Mouse (Mus musculus) heart, postnatal 14 days (tissue): ENCODE measurements around the gene Pdzrn3. TPM values are rescaled to one million over a fixed set of nuclear protein-coding genes. Genes with fewer than 3 reads are reported as not detected.

ENCODE experiments used
- DNase-seq, 2 experiments: peaks; one replicate each; pipeline ENCODE4 v3.0.0; 2021 to 2022
- intact Hi-C: fragments of 180-260 bp; cut with DNase I; formaldehyde crosslinking; loops from one replicate; pipeline ENCODE4 v1.15.1; 2025
- long read RNA-seq, 2 experiments: library from polyadenylated mRNA; stranded (forward); transcript quantifications; one replicate each; pipeline ENCODE4 v2.0.0; 2021
- total RNA-seq, 2 experiments: library from RNA; stranded (reverse); gene quantifications; 2 replicates each; pipeline ENCODE4 v1.2.3; 2021

The Pdzrn3 gene
- 10 to 100 TPM; 33.4 to 35.0 TPM for total RNA-seq
- long read RNA-seq, experiment 1, full-length matches to known transcripts, result 11 of 24 reads
- long read RNA-seq, experiment 1, partial matches to known transcripts, result 8 of 24 reads
- long read RNA-seq, experiment 1, other reads (novel, unspliced or antisense), result 5 of 24 reads
- long read RNA-seq, experiment 2, full-length matches to known transcripts, result 14 of 26 reads
- long read RNA-seq, experiment 2, partial matches to known transcripts, result 3 of 26 reads
- long read RNA-seq, experiment 2, other reads (novel, unspliced or antisense), result 9 of 26 reads

DNA sequence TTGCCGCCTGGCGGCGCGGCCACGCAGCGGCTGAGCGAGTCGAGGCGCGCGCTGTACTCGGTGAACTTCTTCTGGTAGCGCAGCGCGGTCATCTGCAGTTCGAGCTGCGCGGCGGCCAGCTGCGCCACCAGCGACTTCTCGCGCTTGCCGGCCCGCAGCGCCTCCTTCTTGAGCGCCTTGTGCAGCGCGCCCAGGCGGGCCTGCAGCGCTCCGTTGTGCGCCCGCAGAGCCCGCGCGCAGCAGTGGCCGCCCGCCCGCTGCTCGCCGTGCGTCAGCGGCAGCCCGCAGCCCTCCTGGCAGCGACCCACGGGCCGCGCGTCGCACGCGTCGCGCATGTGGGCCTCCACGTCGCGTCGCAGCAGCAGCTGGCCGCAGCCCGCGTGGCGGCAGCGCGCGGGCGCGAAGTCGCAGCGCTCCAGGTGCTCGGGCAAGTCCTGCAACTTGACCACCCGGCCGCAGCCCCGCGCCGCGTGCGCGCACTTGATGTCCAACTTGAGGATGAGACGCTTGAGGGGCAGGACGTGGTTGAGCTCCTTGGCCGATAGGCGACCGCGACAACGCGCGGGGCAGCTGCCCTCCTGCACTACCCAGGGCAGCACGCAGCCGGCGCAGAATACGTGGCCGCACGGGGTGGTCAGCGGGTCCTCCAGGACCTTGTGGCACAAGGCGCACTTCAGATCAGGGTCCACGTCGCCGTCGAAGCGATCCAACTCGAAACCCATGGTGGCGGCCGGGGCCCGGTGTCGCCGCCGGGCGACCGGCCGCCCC lies at the start of gene Pdzrn3:
Pdzrn3 (minus strand) TSS at position 731 of the 768 bp plus-strand sequence.
- DNase-seq, result peak; percentile 70 to 74
- intact Hi-C loops, result loop anchor here (2.0 to 10.0 kb wide), 3 partner anchors 111 to 493 kb away; no protein-coding TSS in a partner anchor

DNA sequence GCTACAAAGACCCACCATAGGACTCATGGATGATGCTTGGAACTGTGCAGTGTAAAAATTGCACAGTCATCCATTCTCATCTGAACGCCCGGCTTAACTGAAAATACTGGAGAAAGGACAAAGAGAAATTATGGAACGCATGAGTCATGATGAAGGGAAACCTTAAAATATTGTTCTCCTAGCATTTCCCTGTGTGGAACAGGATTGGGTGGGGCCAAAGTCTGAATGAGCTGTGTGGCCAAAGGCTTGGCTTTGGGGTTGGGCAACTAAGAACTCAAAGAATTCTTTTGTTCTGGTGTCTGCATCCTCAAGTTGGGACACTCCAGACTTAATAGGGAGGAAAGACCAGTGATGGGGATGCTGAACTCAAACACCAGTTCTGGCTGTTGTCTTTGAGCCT lies 49.6 kb upstream of the Pdzrn3 start:
- DNase-seq, result no peak
- intact Hi-C loops, result no loop called here

- intact Hi-C loops, result no loop called here
- DNase-seq, result no peak
Measured at GRCm38 (mm10) chr6:101426301-101426700, 48.6 kb upstream of the Pdzrn3 start.

DNA sequence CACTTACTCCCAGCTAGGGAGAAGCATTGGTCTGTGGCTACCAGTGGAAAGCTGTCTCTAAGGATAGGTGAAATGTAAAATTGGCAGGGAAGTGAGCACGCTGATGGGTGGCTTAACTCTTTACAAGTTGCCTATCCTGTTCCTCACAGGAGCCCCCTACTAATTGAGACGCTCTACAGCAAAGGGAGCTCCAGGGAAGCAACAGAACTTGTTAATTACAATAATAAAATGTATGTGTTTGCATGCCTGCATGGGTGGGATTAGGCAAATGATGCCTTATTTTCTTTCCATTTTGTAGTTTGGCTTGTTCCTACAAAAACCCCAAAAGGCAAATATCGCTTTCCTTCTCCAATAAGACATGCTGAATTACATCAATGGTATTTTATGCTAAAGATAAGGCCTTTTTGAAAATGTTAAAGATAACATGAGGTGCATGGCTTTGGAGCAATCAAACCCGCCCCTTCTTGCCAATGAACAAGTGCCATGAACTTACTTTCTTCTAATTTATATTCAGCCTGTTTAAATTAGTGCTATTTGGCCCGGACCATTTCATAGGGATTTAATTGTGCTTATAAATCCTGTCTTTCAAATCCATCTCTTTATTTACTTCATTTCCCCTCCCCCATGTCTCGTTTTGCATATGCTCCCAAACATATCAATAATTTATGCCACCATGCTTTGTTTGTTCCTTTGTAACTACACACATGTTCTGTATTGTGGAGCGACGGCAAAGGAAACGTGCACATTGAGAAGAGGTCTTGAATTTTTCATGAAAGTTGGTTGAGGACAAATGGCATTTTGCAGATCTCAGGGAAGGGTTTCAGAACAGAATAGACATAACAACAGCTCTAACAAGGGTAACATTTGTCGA lies 44.6 kb upstream of the Pdzrn3 start:
- intact Hi-C loops, result no loop called here
- no peak for DNase-seq

- intact Hi-C loops, result no loop called here
- no peak for DNase-seq
Measured at GRCm38 (mm10) chr6:101418213-101418612, 40.5 kb upstream of the Pdzrn3 start.

DNA sequence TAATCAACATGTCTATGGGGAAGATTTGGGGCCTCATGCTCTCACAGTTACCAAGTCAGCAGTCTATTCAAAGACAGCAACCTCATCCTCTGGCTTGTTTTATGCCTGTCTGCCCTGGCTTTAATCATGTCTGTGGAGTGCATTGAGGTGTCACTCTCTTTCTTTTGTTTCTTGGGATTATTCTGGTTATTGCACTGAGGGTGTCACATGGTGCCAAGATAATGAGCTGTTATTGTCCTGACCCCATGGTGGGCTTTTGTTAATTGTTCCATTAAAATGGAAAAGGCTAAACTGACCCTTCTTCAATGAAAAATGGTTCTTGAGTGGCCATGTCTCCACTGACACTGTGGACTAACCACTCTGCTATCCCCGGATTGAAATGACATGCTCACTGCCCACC lies 34.0 kb upstream of the Pdzrn3 start:
- intact Hi-C loops, result no loop called here
- no peak for DNase-seq

GRCm38 (mm10) chr6:101411064-101411463 lies 33.4 kb upstream of the Pdzrn3 start:
- DNase-seq, result no peak
- intact Hi-C loops, result no loop called here

DNA sequence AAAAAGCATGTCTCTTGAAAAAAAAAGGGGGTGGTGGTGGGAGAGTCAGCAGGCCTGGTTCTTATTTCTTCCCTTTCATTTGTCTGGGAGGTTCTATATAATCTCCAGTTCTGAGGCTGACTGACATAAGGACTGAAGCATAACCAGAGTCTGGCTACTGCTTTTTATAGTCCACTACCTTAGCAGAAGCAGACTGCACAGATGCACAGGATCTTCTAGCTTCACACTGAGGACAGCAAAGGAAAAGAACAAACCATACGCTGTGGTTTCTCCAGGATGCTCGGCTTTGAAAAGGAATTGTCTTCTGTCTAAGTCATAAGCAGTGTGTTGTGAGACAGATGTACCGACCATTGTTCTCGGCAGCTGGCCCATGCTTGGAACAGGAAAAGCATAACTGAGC lies 19.0 kb upstream of the Pdzrn3 start:
- no peak for DNase-seq
- intact Hi-C loops, result no loop called here

DNA sequence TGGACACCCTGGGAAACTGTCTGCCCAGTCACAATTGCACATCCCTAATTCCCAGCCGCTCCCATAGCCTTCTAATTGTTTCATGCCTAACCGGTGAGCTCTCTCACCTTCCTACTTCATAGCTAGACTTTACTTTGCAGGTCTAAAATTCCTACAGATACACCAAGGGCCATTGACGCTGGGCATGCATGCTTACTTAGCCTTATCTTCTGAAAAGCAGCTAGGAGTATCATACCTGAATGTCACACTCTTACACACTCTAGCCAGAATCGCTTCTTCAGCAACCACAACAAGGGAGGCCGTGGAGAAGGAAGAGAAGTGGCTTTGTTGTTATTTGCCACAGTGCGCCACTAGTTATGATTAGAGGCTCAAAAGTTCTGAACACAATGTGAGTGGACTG lies 18.2 kb upstream of the Pdzrn3 start:
- no peak for DNase-seq
- intact Hi-C loops, result no loop called here

- no peak for DNase-seq
- intact Hi-C loops, result no loop called here
Measured at GRCm38 (mm10) chr6:101392801-101393117, 15.1 kb upstream of the Pdzrn3 start.

DNA sequence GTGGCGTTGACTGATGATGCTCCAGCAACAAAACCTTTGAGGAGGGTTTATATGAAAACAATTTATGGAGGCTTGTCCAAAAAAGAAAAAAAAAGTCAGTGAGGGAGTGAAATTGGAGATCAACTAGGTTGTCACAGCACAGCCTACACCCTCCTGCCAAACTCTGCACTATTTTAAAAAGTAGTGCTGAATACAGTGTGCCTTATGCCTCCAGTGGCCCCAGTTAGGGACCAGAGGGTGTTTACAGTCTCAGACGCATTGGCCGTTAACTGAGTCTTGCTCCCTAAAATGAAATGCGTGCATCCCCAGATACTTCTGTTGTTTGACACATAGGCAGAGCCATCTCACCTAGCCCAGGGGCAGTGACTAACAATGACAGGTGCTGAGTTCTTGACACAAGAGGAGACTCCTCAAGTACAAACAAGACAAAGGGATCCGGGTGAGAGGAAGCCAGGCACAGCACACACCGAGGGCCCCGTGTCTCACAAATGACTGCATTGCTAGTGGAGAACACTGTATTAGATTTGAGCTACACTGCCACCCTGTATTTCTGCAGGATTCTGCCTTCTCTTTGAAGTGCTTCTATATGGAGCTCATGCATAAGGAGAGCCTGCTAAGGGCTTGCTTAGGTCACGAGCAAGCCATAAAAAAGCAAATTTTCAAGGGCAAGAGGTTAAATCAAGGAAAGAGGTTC lies 14.6 kb upstream of the Pdzrn3 start:
- intact Hi-C loops, result no loop called here
- no peak for DNase-seq

DNA sequence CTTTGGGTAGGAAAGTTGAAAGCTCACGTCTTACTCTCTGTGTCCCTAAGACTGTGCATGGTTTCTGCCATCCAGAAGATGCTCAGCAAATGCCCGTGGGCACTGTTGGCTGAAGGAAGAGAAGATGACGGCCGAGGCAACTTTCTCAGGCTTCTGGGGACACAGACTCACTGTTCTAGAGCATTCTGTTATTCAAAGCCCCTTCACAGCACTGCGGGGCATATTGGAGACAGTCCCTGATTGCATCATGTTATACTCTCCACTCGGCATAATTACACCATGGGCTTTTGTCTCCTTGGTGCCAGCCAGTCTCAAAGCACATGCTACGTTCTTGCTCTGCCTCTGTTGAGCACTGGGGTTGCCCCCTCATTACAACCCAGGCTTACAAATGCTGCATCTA lies 7.8 kb upstream of the Pdzrn3 start:
- intact Hi-C loops, result loop anchor here (10.0 kb wide), 1 partner anchor 229 kb away; no protein-coding TSS in a partner anchor
- no peak for DNase-seq

DNA sequence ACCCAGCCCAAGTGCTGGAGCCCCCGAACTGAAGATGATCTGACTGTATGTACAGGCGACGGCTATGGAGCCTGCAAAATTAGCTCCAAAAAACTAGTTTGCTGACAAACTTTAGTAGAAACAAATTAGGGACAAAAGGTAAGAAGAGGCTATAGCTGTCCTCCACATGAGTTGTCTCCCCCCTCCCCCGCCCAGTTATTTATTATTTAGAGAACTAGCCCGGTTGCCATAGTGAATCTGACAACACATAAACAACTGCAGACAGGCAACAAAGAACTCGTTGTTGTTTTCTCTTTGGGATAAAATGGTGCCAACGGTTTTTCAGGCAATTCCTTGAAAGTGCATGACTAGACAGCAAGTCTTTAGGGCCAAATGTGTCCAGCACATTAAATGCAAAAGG lies 7.3 kb upstream of the Pdzrn3 start:
- intact Hi-C loops, result loop anchor here (10.0 kb wide), 1 partner anchor 230 kb away; no protein-coding TSS in a partner anchor
- no peak for DNase-seq

- no peak for DNase-seq
- intact Hi-C loops, result loop anchor here (10.0 kb wide), 1 partner anchor 230 kb away; no protein-coding TSS in a partner anchor
Measured at GRCm38 (mm10) chr6:101384476-101384875, 6.8 kb upstream of the Pdzrn3 start.

DNA sequence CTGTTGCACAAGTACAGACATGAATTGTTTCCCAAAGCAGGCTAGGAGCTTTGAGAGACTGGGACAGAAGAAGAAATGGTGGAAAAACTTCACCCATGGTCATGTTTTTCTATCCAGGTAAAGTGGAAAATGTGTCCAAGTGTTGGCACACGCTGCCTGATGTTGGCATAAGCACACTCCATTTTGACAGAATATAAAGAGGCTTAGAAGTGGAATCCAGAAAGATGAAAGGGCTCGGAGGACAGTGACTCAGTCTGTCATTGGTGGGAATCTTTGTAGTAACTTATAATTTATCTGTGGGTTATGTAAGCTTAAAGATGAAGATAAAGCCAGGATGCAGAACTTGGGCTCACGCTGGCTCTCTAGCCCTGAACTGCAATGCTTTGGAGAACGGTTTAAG lies 5.2 kb upstream of the Pdzrn3 start:
- intact Hi-C loops, result loop anchor here (10.0 kb wide), 1 partner anchor 232 kb away; no protein-coding TSS in a partner anchor

GRCm38 (mm10) chr6:101379546-101379945 lies 1.8 kb upstream of the Pdzrn3 start:
- no peak for DNase-seq
- intact Hi-C loops, result loop anchor here (5.0 to 10.0 kb wide), 2 partner anchors 153 to 495 kb away; no protein-coding TSS in a partner anchor

More for the DNA sequence above, 5.2 kb upstream of the Pdzrn3 start:
- DNase-seq, result no peak

DNA sequence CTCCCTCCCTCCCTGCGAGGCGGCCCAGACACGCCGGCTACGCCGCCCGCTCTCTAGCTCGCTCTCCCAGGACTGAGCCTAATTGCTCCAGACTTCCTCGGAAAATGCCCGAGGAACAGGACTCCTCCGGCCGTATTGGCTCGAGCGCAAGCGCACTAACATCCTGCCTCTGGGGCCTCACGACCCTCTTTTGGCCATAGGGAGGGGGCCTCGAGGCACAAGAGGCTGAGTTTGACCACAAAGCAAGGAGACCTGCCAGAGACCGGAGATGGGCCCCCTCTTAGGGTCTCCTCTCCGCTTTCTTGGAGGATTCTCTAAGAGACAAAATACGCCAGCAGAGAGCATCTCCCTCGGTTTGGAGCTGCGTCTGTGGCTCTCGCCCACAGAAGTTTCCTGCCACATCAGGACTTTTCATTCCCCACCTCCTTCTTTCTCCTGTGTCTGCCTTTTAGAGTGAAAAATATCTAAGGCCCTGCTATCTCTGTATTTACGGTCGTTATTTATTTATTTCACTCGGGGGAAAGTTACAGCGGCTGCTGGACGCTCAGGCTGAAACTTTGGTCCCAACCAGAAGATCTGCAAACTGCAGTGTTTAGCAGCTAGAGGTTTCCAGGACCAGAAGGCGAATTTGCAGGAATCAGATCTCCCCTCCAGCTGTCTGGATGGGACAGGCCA lies 375 bp upstream of the Pdzrn3 start:
- intact Hi-C loops, result loop anchor here (2.0 to 10.0 kb wide), 3 partner anchors 111 to 493 kb away; no protein-coding TSS in a partner anchor
- peak; percentile 77 to 79 for DNase-seq

DNA sequence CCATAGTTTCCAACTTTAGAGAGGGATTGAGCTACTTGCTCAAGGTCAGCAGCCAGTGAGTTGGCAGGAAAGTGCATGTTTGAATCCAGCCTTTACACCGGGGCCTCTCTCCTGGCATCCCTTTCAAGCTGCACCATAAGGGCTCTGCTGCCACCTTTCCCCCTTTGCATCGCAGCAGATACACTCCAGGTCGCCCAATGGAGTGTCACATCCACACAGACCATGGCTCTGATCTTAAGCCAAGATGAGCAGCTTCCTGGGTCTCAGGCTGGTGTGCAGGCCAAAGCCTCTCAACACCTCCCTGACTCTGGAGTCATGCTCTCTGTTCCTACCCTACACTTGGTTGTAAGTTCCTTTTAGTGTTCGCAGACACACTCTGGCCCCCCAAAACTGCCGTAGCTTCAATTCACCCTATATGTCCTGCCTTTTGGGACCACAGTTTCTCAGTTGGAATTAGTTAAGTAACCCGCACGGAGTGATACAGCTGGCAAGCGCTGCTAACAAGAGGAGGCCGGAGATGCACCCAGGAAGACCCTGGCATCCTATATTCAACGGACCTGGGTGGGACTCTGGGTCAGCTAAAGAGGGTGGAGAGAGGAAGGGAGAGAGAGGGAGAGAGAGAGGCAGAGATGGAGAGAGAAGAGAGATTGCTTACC lies 1.1 kb downstream of the Pdzrn3 start:
- peak in 1 of 2 experiments; percentile 46 for DNase-seq
- intact Hi-C loops, result loop anchor here (2.0 to 10.0 kb wide), 3 partner anchors 110 to 492 kb away; no protein-coding TSS in a partner anchor

GRCm38 (mm10) chr6:101376049-101376448 lies 1.6 kb downstream of the Pdzrn3 start:
- no peak for DNase-seq
- intact Hi-C loops, result loop anchor here (2.0 to 10.0 kb wide), 3 partner anchors 109 to 491 kb away; no protein-coding TSS in a partner anchor
